Mouse (Mus musculus) layer of hippocampus, adult 9-11 months (tissue): Measurements from ENCODE around the gene Apoc3.
A peak's percentile ranks its signal among the peaks of the same experiment; 100 is the strongest.

Source experiments
- DNase-seq: peaks from one replicate; pipeline ENCODE4 v3.0.0; 2022

Gene Apoc3

DNA sequence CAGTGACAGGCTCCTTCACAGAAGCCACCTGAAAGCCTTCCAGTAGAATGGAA lies at the start of gene Apoc3:
Gene Apoc3, minus strand, starts transcription at position 41 of the 53 bp plus-strand sequence.
- no peak for DNase-seq

DNA sequence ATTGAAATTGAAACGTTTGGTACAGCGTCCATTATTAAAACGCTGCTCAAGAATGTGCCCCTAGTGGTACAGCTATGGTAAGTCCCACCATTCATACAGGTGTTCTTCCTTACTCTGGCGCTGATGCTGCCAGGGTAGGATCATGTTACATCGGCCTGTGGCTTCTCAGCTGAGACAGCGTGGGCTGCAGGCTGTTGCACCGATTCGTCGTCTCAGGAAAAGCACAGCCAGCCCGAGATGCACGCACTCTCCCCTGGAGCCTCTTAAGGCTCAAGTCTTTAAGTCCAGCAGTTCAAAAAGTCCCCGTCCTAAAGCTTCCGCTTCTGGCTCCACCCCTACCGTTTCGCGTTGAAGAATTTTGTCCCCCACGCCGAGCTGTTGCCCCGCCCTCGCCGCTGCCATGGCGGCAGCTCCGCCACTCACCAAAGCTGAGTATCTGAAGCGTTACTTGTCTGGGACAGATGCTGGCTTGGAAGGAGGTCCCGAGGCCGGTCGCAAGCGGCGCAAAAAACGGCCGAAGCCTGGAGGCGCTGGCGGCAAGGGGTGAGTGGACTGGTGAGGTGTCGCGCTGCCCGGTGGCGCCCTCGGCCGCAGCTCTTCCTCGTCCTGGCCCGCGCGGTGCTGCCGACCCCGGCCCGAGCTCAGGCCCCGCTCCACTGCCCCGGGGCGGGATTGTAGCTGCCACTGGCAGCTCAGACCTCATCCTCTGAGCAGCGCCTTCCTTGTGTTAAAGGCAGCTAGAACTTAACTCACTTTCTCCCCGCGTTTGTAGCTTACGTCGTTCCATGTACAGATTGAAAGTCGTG lies 47.4 kb upstream of the Apoc3 start, which contains the start of gene Bud13:
Gene Bud13, plus strand, starts transcription at position 378 of the 806 bp plus-strand sequence.
- DNase-seq, result peak; percentile 84

DNA sequence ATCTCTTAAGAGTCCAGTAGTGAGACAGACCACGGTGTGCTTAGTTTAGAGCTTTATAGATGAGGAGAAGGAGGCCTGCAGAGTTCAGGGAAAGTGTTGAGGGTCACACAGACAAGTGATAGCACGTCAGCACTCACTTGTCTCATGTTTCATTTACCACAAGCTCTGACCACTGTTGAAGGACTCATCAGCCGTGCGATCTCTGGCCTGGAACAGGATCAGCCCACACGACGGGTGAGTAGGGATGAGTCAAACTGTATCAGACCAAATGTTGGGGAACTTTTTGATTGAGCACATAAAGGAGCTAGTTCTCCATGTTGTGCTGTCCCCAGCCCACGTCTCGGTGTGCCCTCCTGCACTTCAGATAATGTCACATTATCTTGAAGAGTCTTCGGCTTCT lies 39.1 kb upstream of the Apoc3 start:
- DNase-seq, result no peak

DNA sequence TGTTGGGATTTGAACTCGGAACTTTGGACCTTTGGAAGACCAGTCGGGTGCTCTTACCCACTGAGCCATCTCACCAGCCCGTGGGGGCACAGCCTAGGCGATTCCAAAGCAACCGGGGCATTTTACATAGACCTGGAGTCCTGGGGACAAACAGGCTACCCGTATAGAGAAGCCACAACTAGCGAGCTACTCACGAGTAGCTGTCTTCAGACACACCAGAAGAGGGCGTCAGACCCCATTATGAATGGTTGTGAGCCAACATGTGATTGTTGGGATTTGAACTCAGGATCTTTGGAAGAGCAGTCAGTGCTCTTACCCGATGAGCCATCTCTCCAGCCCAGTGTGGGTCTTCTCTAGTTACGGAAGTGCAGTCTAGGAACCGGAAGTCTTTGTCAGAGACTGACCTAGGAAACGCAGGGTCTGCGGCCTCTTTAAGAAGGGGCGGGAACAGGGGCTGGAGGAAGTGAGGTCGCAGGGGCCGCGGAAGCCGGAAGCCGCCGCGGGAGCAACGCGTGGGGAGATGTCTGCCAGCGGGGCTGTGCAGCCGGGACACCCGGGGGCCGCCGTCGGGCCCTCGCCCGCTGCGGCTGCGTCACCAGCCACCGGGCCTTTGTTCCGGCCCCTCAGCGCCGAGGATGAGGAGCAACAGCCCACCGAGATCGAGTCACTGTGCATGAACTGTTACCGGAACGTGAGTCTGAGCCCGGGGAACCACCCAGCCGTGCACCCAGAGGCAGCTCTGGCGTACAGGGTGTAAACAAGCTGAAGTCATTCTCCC lies 37.4 kb upstream of the Apoc3 start, which contains the start of gene Zpr1:
Gene Zpr1, plus strand, starts transcription at position 388 of the 778 bp plus-strand sequence.
- DNase-seq, result peak; percentile 92

DNA sequence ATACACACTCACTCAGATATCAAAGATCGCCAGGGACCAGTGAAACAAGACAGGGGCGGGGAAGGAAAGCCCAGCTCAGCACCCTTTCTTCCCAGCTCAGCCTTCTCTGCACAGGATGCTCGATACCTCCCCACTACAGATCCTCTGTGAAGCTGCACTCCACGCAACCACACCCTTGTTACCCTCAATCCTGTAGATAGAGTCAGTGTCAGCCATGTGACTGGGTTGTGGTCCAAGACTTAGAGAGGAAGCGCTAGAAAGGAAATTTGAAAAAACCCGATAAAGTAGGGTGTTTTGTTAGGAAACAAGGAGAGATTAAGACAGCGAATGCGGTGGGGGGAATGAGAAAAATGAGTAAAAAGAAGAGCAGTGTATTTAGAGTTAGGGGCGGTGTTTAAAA lies 36.6 kb upstream of the Apoc3 start:
- no peak for DNase-seq

DNA sequence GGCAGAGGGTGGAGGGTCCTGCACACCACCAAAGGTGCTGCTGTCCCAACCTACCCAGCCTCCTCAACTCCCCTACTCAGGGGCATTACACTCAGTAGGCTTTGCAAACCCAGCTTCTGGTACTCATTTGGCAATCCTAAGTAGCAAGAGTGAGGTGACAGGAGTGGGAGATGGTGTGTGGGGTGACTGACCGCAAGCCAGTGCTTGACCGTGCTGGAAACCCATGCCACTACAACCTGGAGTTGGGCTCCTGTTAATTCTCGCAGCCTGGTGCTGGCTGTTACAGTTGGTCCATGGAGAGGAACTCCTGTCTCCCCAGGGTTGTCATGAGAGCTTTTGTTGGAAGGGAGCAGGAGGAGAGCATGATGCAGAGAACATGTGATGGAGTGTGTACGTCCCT lies 35.3 kb upstream of the Apoc3 start:
- no peak for DNase-seq

DNA sequence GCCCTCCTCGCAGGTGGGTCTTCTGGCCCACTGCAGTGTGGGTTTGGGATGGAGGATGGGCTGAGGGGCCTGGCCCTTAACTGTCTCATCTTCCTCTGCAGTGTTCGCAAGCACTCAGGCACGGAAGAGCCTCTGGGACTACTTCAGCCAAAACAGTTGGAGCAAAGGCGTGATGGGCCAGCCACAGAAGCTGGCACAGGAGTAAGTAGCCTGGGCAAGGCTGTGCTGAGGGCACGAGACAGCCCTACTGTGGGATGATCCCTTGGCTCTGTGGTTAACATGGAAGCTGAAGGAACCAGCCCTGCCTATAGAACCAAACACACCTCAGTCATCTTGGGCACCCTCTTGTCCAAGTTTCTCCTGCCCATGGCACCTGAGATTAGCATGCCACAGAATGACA lies 33.7 kb upstream of the Apoc3 start:
- no peak for DNase-seq

DNA sequence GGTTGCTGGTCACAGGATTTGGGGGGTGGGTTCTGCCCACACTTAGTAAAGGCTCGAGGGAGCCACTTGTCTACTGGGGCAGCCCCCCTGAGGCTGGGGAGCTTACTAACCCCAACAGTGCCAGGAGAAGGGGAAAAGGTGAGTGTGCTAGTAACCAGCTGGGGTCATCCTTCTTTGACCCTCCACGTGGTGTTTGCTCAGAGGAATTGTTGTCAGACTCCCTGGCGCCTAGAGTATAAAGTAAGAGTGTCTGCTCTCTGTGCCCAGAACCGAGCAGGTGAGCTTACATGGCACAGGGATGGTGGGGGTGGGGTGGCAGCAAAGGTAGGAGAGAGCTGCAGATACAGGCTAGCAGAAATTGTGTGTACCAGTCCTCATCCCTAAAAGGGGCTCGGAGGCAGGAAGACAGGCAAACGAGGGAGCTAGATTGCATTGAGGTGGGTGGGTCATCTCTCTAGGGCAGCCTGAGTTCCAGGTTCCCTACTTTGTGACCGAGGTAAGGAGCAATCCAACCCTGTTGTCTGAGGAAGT lies 33.0 kb upstream of the Apoc3 start, which contains the start of gene Apoa5:
Gene Apoa5, plus strand, starts transcription at position 291 of the 531 bp plus-strand sequence.
- no peak for DNase-seq

DNA sequence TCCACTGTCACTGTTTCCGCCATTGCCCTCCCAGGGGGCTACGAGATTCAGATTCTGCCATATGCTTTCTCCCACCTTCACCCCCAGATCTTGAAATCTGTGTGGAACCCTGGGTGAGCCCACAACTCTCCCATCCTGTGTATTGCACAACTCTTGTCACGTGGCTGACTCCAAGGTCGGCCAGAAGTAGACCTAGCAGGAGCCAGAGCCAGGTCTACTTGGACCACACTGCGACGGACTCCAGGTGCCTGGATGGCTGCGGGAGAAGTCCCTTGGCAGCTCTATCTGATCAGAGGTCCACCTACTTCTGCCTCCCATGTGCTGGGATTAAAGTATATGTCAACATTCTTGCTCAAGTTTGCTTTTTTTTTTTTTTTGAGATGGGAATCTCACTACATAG lies 25.7 kb upstream of the Apoc3 start:
- no peak for DNase-seq

DNA sequence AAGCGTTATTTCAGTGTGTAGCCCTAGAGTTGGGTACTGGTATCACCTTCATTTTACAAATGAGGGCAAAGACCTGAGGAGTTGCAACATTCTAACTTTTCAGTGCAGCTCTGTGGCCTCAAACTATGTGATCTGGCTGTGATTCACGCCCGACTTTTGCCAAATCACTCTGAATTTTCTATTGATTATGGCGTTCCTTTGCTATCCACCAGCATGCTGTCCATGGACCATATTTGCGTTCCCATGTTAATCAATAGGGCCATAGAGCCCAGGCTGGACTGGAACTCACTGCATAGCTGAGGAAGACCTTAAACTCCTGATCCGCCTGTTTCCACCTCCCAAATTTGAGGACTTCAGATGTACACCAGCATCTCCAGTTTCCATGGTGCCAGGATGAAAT lies 23.7 kb upstream of the Apoc3 start:
- DNase-seq, result no peak

DNA sequence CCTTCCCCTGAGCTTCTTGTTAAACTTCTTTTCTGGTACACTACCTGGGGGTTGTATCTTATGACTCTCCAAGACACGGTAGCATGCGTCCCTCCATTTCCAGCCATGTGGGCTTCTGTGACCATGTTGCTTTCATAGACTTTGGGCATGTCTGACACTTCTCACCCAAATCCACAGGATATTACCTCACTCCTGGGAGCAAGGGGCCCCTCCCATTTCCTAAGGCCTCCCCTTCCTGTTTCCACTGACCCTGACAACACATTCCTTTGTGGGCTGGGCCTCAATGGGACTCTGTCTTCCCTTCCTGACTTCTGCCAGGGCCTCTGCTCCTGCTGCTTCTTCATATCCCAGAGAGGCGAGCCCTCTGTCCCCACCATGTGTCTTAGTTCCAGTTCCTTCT lies 22.1 kb upstream of the Apoc3 start:
- no peak for DNase-seq

DNA sequence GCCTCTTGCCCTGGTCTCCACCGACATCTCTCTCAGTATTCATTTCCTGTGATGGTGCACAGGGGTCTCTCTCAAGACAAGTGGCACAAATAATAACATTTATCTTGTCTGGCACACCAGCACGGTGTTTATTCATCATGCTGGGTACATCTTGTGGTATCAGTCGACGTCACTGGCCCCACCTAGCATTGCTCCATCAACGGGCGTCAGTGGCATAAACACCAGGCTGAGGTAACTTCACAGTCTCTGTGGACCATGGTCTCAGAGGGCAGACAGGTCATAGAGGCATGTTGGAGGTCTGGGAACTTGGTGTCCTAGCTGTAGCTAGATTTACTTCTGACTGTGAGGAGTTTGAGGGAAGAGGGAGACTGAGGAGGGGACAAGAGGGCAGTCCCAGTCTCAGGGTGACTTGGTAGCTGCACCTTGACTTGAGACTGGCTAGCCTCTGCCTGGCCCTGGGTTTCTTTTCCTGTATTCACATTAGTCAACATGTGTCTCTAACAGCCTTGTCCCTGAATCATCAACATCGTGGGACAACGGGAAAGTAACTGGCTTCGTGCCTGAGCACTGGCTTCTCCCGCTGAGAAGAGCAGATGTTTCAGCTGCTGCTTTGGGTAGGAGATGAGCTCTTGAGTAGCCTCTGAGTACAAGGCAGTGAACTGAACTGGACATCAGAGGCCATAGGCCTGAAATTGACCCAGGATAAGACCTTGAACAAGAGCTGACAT lies 21.4 kb upstream of the Apoc3 start:
- no peak for DNase-seq

DNA sequence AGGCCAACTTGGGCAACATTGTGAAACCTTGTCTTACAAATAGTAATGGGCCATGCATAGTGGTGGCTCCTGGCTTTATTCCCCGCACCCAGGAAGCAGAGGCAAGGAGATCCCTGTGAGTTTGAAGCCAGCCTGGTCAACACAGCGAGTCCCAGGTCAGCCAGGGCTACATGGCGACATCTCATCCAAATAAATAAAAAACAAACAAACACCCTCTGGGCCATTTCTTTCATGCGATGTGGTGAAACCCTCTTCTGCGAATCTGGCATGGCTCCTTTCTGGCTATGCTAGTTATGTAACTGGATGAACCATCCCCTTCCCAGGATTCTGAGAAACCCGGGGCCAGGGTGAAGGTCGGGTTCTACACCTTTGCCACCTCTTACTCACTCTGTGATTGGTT lies 20.7 kb upstream of the Apoc3 start:
- no peak for DNase-seq

DNA sequence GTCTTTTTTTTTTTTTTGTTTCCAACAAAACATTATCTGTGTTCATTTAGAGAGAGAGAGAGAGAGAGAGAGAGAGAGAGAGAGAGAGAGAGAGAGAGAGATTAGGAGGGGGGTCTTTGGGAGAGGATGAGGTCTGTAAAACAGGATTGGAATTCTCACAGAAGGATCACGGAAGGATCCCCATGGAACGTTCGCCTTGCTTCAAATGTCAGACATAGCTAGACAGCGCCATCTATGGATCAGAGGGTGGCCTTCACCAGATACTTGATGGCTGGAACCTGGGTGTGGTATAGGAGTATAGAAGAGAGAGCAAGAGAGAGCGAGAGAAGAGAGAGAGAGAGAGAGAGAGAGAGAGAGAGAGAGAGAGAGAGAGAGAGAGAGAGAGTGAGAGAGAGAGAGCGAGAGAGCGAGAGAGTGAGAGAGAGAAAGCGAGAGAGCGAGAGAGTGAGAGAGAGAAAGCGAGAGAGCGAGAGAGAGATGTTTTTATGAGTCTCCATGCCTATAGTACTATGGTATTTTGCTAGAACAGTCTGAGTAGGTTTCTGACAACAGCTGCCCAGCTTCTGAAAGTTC lies 11.4 kb upstream of the Apoc3 start:
- DNase-seq, result peak; percentile 45

DNA sequence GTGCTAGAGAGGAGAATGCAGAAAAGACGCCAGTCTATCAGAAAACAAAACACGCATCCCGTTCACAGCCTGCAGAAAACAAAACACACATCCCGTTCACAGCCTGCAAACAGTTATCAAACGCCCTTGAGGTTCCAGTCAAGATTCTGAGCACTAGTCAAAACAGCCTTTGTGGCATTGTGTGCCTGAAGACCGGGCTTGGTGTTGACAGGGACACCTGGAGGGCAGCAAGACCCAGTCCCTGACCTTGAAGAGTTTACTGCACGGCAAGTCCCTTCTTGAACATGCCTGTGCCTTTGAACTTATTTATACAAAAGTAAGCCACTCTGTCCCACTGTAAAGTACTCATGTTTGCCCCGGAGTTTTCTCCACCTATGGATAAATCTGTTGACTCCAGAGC lies 8.1 kb upstream of the Apoc3 start:
- no peak for DNase-seq

DNA sequence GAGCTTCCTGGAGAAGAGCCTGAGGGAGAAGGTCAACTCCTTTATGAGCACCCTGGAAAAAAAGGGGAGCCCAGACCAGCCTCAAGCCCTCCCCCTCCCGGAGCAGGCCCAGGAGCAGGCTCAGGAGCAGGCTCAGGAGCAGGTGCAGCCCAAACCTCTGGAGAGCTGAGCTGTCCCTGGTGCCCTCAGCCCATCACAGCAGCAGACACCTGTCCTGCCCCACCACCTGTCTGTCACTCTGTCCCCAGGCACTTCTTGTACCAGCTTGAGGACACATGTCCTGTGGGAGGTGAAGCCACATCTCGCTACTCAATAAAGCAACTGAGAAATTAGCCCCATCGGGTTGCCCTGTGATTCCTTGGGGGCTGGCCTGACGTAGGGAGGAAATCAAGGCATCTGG lies 7.7 kb upstream of the Apoc3 start:
- no peak for DNase-seq

DNA sequence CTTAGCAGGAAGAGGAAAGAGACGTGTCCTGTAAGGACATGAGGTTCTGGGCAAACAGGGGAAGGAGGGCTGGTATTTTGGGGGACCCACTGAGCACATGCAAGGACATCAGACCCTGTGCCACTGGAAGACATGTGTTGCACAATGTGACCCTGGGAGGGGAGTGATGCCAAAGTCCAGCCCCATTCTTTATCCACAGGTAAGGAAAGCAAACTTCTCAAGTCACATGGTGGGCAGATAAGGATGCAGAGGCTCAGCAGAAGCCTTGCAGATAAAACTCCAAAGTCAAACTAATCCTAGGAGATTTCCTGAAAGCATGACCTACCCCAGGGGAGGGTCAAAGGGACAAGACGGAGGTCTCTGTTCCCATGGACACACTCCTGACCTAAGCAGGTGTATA lies 6.4 kb upstream of the Apoc3 start:
- no peak for DNase-seq

DNA sequence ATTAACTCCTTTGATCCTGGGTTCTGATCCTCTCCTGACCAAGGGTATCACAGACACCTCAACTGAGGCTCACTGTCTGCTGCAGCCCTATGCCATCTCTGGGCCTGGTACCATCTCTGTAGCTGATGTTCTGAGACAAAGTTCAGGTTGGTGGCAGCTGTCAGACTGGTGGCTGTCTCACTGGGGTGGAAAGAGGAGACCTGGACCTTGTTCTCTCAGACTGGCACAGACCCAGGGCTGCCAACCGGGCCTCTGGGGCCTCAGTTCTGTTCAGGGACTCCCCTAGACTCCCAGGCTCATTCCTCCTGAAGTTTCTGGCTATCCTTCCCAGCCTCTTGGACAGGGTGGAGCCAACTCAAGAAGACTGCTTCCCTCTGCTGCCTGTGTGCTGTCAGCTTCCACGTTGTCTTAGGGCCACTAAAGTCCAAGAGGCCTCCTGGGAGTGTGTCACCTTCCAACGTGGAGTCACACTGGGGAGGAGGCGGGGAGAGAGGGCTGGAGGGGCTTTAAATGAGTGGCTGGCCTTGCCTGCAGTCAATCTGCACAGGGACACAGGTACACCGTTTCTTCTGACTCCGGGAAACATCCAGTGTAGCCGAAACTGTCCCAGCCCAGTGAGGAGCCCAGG lies 5.2 kb upstream of the Apoc3 start, which contains the start of gene Apoa4:
Gene Apoa4, plus strand, starts transcription at position 171 of the 628 bp plus-strand sequence.
- DNase-seq, result no peak

DNA sequence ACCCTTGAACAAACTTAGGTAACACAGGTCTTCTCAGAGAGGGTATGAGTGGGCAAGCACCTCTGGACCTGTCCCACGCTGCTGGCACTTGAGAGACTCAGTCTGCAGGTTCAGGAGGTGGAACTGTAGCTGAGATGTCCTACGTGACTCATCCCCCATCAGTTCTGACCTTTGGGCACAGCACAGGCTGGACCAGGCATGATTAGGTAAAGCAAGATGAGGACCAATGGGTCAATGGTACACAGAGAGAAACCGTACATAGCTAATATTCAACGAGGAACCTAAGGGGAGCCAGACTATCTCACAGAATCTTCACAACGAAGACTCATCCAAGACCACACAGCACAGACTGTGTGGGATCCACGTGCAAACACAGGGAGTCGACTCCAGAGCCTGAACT lies 3.4 kb upstream of the Apoc3 start:
- no peak for DNase-seq

DNA sequence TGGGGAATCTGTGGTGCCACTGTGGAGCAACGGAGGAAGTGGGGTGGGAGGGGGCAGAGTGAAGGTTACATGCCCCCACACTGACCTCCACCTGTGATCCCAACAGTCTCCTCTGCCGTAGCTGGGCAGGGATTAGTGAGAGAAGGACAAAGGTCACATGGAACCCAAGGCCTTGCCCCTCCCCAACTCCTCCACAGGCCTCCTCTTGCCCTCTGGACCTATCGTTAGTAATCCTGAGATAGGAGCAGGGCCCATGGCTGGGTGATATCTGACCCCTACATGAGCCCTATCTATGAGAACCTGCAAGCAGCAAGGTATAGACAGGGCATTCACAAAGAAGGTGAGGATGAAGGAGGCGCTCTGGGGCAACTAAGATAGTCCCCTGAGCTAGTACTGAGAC lies 213 bp upstream of the Apoc3 start:
- DNase-seq, result no peak

DNA sequence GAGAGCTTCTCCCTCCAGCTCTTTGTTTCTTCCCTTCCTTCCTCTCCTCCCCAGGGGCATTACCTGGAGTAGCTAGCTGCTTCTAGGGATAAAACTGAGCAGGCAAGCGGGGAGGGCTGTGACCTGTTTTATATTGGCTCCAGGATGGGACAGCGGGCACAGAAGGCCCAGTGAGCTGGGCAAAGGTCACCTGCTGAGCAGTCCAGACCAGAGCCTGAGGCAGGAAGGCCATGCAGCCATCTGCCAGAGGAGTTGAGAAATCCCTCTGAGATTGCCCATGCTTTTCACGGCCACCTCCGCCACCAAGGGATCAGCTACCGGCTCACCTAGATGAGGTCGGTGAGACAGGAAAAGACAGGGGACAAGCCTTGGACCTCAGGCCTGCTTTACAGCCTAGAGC lies 240 bp downstream of the Apoc3 start:
- DNase-seq, result no peak

DNA sequence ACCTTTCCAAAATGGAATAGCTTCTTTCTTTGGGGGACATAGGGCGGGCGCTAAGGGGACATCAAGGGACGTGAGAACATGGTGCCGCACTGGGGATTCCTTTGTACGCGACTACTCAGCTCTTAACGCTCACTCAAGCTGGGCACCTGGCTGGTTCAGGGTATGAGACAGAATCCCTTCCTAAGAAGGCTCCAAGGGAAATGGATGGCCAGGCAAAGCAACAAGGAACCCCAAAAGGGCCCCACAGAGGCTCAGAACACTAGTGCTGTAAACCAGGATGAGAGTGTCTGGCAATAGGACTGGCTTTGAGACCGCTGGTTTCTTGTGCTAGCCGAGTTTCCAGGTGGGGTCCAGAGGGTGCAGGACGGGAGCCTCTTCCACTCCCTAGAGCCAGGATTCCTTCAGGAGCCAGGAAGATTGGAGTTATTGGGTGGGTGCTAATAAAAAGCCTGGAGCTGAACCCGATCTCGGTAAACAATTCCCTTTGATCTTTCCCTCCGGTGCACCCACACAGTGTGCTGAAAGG lies 4.9 kb downstream of the Apoc3 start:
- DNase-seq, result no peak
